Mouse (Mus musculus): ENCODE results near the gene Gm8439. TPM values are rescaled to one million over a fixed set of nuclear protein-coding genes. Genes with fewer than 3 reads are reported as not detected.

Gene Gm8439
- total RNA-seq, 4 experiments from 2014 or later: not detected

- no peak for DNase-seq (ENCODE audit: low spot score in 2 of 2)
These were observed 23.9 kb downstream of the Gm8439 start for GRCm38 (mm10) chr4:120612304-120613080.

- DNase-seq (ENCODE audit: low spot score in 2 of 2): peak; percentile 30 to 44
These were observed 25.3 kb downstream of the Gm8439 start for GRCm38 (mm10) chr4:120613691-120614329.

- DNase-seq (ENCODE audit: low spot score in 2 of 2): no peak
These were observed 26.1 kb downstream of the Gm8439 start for GRCm38 (mm10) chr4:120614644-120615043.

DNA sequence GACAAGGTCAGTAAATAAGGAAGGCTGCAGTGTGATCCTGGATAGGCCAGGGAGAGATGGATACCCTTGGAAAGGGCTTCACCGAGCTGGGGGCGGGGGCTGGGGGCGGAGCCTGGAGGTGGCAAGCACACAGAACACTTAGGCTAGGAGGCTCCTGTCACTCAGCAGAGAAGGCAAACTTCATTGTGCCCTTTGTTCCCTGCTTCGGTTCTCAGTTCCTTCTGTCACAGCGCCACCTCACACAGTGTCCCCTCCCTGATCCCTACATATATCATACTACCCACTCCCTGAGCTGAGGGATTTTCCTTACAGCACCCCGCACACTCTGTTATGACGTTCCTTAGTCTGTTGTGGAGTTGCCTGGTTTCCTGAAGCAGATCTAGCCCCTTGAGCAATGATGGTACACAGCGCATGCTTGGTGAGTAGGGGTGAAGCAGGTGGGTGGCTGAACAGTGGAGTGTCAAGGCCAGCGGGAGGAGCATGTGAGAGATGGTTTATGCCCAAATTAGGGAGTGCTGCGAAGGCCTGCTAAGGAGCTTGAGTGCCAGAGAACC, 27.1 kb downstream of the Gm8439 start:
- no peak for DNase-seq (ENCODE audit: low spot score in 2 of 2)

DNA sequence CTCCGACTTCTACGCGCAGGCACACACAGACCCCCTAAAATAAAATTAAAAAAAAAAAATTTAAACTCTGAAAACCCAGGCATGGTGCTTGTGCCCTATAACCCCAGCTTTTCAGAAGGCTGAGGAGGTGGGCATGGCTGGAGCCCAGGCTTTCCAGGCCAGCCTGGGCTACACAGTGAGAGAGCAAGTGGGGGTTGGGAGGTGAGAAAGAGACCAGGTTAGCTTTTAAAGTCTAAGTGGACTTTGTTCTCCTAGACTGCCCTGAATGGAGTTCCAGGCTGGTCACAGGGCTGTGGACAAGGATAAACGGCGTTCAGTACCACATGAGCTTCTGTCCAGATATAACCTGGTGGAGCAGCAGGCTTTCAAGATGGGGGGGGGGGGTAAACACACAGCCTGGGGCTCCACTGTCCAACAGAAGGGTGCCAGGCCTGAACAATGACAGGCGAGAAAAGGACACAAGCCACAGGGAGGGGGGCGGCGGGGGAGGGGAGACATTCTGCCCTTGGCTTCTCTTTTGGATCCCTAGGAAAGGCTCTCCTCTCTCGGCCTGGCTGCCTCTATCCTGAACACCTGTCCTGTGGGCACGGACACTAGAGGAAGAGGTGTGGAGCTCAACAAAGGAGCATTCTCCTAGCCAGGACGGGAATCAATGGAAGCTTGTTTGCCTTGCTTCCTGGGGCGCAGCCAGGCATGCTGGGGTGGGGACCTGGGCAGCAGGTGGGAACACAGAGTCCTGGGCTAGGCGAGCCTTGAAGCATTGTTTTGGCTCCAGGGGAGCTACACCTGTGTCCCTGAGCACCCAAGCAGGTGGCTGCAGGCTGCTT, 27.9 kb downstream of the Gm8439 start:
- no peak for DNase-seq (ENCODE audit: low spot score in 2 of 2)

DNA sequence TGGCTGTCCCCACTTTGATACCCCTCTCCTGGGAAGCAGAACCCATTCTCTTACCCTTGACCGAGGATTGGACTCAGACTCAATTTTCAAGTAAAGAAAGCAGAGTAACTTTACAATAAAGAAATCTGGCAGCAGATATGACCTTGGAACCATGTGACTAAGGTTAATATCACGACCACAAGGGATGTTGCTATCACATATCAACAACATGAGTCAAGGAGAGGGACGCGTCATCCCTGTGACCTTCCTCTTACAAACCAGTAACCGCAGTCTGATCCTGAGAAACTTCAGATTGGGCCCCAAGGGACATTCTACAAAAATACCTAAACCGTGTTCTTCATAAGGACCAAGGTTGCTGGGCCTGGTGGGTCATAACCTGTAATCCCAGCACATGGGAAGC, 39.2 kb downstream of the Gm8439 start:
- DNase-seq (ENCODE audit: low spot score in 2 of 2): no peak

GRCm38 (mm10) chr4:120630218-120630931, 41.8 kb downstream of the Gm8439 start:
- DNase-seq (ENCODE audit: low spot score in 2 of 2): no peak

GRCm38 (mm10) chr4:120631828-120632227, 43.3 kb downstream of the Gm8439 start:
- DNase-seq (ENCODE audit: low spot score in 2 of 2): no peak

- no peak for DNase-seq (ENCODE audit: low spot score in 2 of 2)
These were observed 46.8 kb downstream of the Gm8439 start for GRCm38 (mm10) chr4:120635351-120635750.

DNA sequence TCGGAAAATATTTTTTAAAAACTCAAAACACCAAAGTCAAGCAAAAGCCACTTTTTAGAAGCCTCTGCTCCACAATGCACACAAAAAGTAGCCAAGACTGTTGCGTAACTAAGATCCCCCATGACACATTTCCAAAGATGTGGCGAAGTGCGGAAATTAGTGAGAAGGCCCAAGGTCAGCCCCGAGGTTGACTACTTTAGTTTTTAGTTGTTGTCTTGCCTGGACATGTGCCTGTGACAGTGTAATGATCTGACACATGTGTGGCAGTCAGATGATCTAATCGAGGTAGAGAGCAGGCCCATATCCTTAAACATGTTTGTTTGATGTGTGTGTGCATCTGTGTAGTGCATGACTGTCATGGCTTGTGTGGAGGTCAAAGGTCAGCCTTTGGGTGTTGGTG, 53.4 kb downstream of the Gm8439 start:
- no peak for DNase-seq (ENCODE audit: low spot score in 2 of 2)

DNA sequence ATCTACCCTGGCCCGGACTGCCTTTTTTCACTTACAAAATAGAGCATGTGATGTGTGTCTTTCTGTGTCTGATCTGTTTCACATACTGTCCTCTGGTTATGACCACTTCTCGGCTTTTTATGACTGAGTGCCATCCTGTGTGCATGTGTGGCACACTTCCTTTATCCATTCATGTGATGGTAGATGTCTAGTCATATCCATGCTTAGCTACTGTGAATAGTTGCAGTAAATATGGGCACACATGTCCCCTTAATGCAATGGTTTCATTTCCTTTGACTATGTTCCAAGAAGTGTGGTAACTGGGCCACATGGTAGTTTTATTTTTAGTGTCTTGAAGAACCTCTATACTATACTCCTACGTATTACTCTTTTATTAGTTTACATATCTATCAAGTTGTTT, 55.4 kb downstream of the Gm8439 start:
- DNase-seq (ENCODE audit: low spot score in 2 of 2): no peak

DNA sequence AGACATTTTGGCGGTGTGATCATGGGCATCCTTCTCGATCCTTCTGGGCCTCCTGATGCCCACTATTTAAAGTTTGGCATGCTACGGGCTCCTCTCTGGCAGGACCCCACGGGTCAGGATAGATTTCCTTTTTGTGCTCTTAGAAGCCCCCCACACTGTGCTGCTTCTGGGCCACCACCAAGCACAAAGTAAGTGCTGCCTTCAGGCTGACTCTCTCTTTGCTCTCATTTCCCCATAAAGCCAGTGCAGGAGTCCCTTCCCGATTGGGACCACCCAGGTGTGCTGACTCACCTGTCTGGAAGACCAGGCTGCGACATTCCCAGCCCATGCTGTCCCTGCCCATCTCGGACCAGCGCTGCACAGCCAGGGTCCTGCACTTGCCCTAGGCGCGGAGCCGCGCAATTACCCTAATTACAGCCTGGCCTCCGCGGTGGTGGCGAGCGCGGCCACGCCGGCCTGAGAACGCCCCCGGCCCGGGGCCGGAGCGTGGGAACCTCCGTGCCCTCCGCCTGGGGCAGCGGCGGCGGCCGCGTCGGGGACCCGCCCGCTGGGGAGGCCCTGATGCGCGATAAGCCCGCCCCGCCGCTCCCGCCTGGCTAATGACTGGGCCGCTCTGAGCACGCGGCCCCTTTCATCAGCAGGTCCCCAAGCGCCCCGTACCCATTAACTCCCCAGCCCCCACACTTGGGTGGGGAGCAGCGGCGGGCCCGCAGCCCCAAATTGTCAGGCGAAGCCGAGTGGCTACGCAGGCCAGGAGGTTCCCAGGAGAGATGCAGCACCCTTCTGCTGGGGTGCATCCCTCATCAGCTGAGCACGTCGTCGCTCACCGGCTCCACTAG, 61.0 kb downstream of the Gm8439 start:
- peak in 1 of 2 experiments; percentile 28 for DNase-seq (ENCODE audit: low spot score in 2 of 2)

GRCm38 (mm10) chr4:120650208-120650592, 61.7 kb downstream of the Gm8439 start:
- DNase-seq (ENCODE audit: low spot score in 2 of 2): no peak

DNA sequence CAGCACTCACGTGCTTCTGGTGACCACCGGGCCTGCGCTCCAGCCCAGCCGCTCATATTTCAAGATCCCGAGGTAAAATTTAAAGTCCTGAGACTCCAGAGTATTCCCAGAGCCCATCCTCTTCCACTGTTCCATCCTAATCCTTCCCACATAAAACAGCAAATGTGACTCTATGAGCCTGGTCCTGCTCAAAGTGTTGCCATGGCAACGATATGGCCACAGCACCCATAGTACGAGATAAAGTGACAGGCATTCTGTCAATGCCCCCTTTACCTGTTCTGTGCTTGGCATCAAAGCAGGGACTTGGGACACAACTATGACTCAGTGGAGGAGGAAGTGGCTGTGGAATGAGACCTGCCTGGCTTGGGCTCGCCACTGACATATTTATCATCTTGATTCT, 67.4 kb downstream of the Gm8439 start:
- DNase-seq (ENCODE audit: low spot score in 2 of 2): no peak

Other genes with a start within 250 kb of the Gm8439 start
- gene Scmh1, start 183.5 kb upstream of the Gm8439 start, total RNA-seq (2022): 10 to 100 TPM; 76.4 to 92.0 (median 84.9) TPM
- under 1 TPM in 3 of 4 experiments, not detected in 1; 0.43 to 0.70 (median 0.68) TPM for gene Slfnl1, start 56.5 kb upstream of the Gm8439 start, total RNA-seq (2022)
- 10 to 100 TPM; 33.3 to 35.5 (median 35.2) TPM for gene Ctps, start 18.5 kb upstream of the Gm8439 start, total RNA-seq (2022)
- gene Cited4, start 77.8 kb downstream of the Gm8439 start, total RNA-seq (2022): 1 to 10 TPM; 1.5 to 3.7 (median 3.1) TPM
- 1 to 10 TPM; 3.8 to 4.8 (median 4.3) TPM for gene Kcnq4, start 159.9 kb downstream of the Gm8439 start, total RNA-seq (2022)
- gene Nfyc, start 242.8 kb downstream of the Gm8439 start, total RNA-seq (2022): 10 to 100 TPM; 43.8 to 55.5 (median 45.9) TPM